Mouse (Mus musculus): Measurements from ENCODE around the gene Mtss1l. TPM values are rescaled to one million over a fixed set of nuclear protein-coding genes. Genes with fewer than 3 reads are reported as not detected.

Mtss1l gene
- polyA plus RNA-seq, 2 experiments from 2014 or later, result not detected

DNA sequence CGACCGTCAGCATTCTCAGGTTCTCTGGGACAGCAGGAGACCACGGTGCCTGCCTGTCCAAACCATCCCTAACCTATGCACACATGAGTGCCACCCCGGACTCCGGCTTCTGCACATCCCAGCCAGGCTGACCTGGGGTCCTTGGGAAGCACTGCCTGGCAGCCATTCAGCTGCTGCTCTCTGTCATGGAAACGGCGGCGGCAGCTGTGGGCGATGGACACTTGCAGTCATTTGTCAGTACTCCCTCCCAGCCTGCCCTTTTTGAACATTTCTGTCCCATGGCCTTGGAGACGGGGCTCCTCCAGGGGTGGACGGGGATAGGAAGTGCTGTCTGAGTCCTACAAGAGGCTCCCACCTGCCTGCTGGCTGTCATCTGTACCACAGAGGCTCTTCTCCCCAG is 12.8 kb upstream of the Mtss1l start:
- no peak for ATAC-seq

DNA sequence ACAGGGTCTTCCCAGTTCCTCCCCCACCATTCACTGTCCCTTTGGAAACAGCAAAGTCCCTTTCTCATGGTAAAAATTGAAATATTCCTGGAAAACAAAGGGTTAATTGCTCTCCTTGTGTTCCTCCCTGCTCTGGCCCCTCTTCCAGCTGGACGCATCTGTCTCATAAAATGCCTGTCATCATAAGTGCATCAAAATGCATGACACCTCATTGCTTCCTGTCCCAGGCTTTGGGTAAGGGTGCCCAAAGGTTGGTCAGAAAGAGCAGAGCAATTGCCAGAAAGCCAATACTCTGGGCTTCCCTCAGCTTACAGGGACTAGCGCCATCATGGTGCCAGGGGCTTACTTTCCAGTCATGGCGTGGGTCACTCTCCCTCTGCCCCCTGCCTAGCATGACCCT is 10.7 kb upstream of the Mtss1l start:
- no peak for ATAC-seq

DNA sequence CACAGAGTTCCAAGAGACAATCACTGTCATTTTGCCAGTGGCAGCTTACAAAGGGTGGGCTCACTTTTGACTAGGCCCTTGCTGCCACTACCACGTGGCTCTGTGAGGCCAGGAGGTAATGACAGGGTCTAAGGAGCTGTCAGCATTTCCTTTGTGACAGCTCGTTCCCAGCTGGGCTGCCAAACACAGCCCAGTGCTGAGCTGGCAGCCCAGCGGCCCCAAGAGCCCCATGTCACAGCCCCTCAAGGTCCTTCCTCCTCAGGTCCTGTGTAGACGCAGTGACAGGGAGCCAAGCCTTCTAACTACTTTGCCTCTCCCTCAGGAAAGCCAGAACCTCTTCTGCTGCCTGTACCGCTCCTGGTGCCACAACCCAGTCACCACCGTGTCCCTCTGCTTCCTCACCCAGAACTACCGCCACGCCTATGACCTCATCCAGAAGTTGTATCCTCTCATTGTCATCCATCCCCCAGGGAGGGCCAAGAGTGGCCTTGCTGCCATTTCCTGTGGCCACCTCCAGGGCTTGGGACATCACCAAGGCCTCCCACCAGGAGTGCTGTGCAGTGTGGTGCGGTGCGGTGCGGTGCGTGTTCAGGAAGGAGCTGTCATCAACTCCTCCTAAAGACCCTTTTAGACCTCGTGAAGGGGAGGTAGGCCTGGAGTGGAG is 9.9 kb upstream of the Mtss1l start:
- no peak for ATAC-seq

- ATAC-seq, result no peak
Measured at GRCm38 (mm10) chr8:110713073-110713472, 8.2 kb upstream of the Mtss1l start.

- ATAC-seq, result no peak
Measured at GRCm38 (mm10) chr8:110714827-110715519, 6.3 kb upstream of the Mtss1l start.

- ATAC-seq, result no peak
Measured at GRCm38 (mm10) chr8:110716075-110716474, 5.2 kb upstream of the Mtss1l start.

- ATAC-seq, result no peak
Measured at GRCm38 (mm10) chr8:110717131-110717530, 4.1 kb upstream of the Mtss1l start.

GRCm38 (mm10) chr8:110718209-110718968 is 2.9 kb upstream of the Mtss1l start:
- no peak for ATAC-seq

DNA sequence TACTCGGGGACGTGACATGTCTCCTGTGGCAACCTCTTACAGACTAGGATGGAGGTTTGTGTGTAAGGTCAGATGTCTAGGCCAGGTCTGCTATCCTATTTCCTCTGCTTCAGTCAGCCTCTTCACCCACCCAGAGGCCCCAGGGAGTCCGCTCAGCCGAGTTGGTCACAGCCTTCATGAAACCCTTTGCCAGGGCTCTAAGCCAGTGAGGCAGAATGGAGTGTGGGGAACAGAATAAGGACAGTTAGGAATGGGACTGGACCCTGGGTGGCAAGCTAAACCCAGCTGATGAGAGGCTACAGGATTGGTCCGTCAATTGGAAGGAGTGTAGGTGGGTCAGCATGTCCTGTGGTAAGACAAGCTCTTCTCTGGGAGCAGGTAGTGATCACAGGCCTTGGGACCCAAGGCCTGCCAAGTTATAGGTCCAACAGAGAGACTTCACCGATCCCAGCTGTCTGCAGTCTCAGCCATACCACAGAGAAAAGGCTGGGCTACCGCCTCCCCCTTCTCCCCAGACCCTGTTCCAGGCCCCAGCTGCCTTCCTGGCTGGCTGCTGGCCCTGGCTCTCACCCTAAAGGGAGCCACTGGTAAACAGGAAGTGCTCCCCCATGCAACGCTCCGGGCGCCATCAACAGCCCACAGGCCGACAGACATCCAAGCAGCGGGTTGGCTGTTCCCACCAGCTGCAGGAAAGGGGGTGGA is 2.2 kb upstream of the Mtss1l start:
- no peak for ATAC-seq

DNA sequence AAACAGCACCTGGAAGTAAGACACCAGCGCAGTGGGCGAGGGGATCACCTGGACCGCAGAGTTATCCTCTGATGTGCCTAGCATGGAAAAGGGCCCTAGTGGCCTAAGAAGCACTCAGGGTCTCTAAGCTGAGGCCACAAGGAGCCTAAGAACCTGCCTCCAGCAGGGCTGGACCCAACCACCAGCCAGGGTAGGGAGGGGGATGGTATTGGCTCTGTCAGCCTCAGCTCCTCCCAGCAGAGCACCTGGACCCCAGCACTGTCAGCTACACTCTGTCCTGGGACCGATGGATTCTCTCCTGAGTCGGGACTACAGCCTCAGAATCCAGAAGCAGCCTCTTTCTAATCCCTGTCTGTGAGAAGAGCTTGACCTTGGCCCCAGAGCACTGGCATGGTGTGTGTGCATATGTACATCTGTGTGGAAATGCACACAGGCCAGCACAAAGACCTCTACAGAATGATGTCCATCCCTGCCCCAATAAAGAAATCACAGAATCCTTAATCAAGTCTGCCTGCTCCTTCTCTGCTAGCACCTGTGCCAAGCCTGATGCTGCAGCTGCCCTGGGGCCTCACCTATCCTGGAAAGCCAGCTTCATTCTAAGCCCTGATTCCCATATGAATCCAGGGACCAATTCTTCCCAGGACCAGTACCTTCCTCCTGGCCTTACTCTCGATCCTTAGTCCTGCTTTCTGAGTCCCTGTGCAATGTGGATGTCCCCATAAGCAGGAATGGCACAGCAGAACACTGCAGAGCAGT is 1.2 kb upstream of the Mtss1l start:
- no peak for ATAC-seq

DNA sequence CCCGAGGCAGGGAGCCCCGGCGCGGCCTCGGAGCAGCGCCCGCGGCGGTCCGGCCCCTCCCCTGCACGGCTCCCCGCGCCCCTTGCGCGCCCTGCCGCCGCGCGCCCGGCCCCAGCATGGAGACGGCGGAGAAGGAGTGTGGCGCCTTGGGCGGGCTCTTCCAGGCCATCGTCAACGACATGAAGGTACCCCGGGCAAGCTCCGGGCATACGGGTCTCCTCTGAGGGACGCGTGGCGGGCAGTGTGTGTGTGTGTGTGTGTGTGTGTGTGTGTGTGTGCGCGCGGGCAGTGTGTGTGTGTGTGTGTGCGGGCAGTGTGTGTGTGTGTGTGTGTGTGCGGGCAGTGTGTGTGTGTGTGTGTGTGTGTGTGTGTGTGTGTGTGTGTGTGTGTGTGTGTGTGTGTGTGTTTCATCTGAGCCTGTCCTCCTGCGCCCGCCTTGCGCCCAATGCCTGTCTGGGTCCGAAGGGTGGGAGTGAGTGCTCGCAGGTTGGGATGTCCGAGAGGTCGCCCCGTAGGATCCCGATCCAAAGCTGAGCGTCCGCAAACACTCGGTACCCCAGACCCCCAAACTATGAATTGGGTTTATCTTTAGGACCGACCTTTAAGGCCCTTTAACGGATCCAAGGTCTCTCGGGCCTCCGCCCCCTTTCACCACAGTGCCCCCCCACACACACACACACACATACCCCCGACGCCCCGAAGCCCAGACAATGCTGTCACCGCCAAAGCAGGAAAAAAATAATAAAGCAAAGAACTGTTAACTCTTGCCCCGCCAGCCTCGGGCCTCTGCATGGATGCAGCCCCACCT is 534 bp downstream of the Mtss1l start:
- peak; percentile 20 for ATAC-seq

GRCm38 (mm10) chr8:110722414-110723011 is 1.2 kb downstream of the Mtss1l start:
- ATAC-seq, result no peak

DNA sequence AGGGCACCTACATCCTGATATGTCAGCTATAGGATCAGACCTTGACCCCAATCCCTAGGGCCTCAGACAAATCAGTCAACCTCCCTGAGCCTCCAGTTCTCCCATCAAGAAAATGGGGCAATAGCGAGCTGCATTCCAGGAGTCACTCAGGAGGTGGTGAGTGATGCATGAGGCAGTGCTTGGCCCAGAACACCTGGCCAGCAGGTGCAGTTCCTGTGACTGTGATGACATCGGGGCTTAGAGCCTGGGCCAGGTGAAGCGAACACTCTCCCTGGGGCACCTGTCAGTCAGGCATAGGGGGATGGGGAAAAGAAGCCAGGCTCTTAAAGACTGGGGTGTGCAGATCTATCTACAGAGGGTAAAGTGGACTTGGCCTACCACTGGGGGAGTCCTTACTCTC is 3.2 kb downstream of the Mtss1l start:
- no peak for ATAC-seq

DNA sequence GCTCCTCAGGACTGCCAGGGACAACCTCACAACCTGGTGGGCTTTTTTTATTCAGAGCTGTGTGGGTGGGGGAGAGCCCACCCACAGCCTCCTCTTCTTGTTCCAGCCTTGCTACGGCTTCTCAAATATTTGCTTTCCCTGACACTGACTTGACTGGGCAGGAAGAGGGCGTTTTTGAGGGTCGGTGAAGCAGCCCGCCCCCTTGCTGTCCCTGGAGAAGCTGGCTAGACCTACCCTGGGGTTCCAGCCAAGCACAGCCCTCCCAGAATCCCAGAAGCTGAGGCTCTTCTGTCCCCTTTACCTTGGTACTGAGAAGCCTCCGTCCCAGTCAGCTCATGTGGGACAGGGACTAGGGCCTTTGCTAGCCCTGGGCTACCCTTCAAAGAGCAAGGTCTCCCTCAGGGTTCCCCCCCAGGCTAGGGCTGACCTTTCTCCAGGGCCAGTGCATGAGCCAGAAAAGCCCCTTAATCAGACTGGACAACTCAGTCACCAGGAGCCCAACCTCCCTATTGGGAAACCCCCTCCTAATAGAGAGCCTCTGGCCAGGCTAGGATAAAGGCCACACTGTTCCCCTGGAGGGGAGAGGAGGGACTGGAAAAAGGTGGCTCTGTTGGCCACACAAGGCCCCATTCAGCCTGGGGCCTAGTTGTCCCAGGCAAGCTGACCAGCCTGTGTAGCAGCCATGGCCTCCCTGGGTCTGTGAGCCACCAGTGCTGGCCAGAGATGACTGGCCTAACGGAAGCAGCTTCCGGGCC is 4.0 kb downstream of the Mtss1l start:
- no peak for ATAC-seq

GRCm38 (mm10) chr8:110726893-110727292 is 5.6 kb downstream of the Mtss1l start:
- no peak for ATAC-seq

DNA sequence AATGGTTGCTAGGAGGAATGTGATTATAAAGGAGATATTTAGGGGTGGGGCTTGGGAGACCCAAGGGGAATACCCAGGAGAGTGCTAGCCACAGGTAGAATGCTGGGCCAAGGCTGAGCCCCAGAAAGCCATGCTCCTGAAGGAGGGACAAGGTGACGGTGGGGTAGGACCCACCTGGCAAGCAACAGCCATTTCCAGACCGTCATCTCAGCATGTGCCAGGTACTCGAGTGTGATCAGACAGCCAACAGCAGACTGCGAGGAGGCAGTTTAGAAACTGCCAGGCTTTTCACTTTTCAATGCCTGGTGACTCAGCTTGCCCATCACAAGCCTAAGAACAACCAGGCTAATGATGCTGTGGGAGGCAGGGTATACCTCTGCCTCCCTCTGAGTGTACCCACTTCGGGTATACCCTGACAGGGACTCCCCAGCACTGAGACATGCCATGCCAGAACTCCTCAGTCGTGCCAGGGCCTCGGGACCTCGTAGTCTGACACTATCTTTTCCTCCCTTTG is 10.1 kb downstream of the Mtss1l start:
- ATAC-seq, result no peak

GRCm38 (mm10) chr8:110733036-110733435 is 11.8 kb downstream of the Mtss1l start:
- no peak for ATAC-seq

DNA sequence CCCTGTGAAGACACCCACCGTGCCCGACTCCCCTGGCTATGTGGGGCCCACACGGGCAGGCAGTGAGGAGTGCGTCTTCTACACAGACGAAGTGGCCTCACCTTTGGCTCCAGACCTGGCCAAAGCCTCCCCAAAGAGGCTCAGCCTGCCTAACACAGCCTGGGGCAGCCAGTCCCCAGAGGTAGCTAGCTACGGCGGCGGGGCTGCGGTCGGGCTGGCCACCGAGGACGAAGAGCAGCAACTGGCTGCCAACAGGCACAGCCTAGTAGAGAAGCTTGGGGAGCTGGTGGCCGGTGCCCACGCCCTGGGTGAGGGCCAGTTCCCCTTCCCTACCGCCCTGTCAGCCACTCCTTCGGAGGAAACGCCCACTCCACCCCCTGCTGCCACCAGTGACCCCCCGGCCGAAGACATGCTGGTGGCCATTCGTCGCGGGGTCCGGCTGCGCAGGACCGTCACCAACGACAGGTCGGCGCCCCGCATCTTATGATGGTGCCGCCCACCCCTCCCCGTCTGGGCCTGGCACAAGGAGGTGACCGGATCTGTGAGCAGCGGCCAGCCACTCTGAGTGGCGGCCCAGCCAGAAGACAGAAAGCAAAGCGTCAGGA is 17.4 kb downstream of the Mtss1l start:
- no peak for ATAC-seq

GRCm38 (mm10) chr8:110740629-110741175 is 19.4 kb downstream of the Mtss1l start:
- no peak for ATAC-seq

Data from CD4-positive, CD25-positive, alpha-beta regulatory T cell, adult 4 months (primary cell).